Mouse (Mus musculus): ENCODE measurements around the gene Ap1m2. TPM values are rescaled to one million over a fixed set of nuclear protein-coding genes. Genes with fewer than 3 reads are reported as not detected.
"Not testable (repeated sequence)": the region's sequence is repeated elsewhere in the genome, so short reads cannot be mapped to it uniquely, and the experiment has no call there.

Ap1m2 gene
- total and polyA plus RNA-seq, 2 experiments = 0.28 to 0.55 TPM

GRCm38 (mm10) chr9:21331365-21332140, 19.4 kb upstream of the Ap1m2 start:
- H3K27ac ChIP-seq (replicated peaks; ENCODE audit: insufficient read depth, low read depth, low read length) = no peak overlapping the region
- 82% methylated on average over 12 of the region's 12 CpGs for WGBS

DNA sequence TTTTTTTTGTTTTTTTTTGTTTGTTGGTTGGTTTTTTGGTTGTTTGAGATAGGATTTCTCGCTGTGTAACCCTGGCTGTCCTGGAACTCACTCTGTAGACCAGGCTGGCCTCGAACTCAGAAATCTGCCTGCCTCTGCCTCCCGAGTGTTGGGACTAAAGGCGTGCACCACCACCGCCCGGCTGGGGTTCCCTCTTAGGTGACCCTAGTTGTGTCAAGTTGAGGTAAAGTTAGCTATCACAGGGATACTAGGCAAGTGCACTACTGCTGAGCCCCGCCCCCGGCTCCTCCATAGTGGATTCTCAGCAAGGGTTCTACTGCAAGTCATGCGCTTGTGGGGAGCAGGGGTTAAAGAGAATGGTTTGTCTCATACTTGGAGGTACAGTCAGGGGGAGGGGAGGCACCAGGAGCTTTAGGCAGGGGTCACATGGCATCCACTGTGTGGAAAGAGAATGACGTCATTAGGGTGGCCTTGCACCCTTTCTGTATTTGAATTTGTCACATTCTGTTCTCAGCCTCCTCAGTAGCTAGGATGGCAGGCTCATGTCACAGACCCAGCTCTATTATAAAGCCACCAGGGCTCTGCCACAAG, 17.7 kb upstream of the Ap1m2 start:
- Histone ChIP-seq H3K36me3 (ENCODE audit: control insufficient read depth, insufficient read depth, low read length) (no peaks in the 10 kb centered on the region), H3K27me3 (ENCODE audit: control insufficient read depth, insufficient read depth, low read length) (no peaks in the 10 kb centered on the region), H3K79me2 (ENCODE audit: control insufficient read depth, insufficient read depth, low read length) (no peaks in the 10 kb centered on the region), H3K4me3 (ENCODE audit: insufficient read depth, low read depth, low read length) (no peak overlapping the region), H3K4me1 (ENCODE audit: control insufficient read depth, insufficient read depth, low read length) (no peaks in the 10 kb centered on the region), H3K9ac (ENCODE audit: low read depth, low read length) (no peak overlapping the region), H3K27ac (replicated peaks; ENCODE audit: insufficient read depth, low read depth, low read length) (no peak overlapping the region)
- 90% methylated on average over 10 of the region's 10 CpGs for WGBS
- no peak for DNase-seq (ENCODE audit: extremely low read depth, low read depth, low spot score)
- TF ChIP-seq POLR2A (IDR thresholded peaks at IDR 0.05; ENCODE audit: extremely low read depth, insufficient read depth, low read length) (no peak), CTCF (IDR thresholded peaks at IDR 0.05; ENCODE audit: low read depth, low read length) (no peak)

More at GRCm38 (mm10) chr9:21331365-21332140, 19.4 kb upstream of the Ap1m2 start:
- H3K9ac ChIP-seq (ENCODE audit: low read depth, low read length) = no peak overlapping the region
- H3K27me3 ChIP-seq (ENCODE audit: control insufficient read depth, insufficient read depth, low read length) = no peaks in the 10 kb centered on the region
- no peaks in the 10 kb centered on the region for H3K4me1 ChIP-seq (ENCODE audit: control insufficient read depth, insufficient read depth, low read length)
- H3K79me2 ChIP-seq (ENCODE audit: control insufficient read depth, insufficient read depth, low read length) = no peaks in the 10 kb centered on the region
- no peak overlapping the region for H3K4me3 ChIP-seq (ENCODE audit: insufficient read depth, low read depth, low read length)
- no peak for TF ChIP-seq POLR2A (IDR thresholded peaks at IDR 0.05; ENCODE audit: extremely low read depth, insufficient read depth, low read length)
- TF ChIP-seq CTCF (IDR thresholded peaks at IDR 0.05; ENCODE audit: low read depth, low read length) = no peak
- H3K36me3 ChIP-seq (ENCODE audit: control insufficient read depth, insufficient read depth, low read length) = no peaks in the 10 kb centered on the region
- no peak for DNase-seq (ENCODE audit: extremely low read depth, low read depth, low spot score)

DNA sequence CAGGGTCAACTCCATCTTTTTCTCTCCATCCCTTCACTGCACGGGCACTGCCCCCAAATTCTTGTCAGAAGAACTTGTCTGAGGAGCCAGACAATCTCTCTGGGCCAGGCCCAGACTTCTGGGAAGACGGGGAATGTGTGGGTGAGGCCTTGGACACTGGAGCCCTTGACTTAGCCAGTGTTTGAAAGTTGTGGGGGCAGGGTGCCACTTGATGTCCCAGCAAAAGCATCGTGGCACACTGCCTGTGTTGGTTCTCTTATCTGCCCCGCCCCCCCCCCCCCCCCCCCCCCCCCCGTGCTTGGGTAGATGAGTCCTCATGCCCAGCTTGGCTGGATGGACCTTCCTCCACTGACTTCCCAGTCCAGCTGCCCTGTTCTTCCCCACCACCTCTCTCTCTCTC, 16.9 kb upstream of the Ap1m2 start:
- DNase-seq (ENCODE audit: extremely low read depth, low read depth, low spot score) = no peak
- H3K4me3 ChIP-seq (ENCODE audit: insufficient read depth, low read depth, low read length) = no peak overlapping the region
- H3K4me1 ChIP-seq (ENCODE audit: control insufficient read depth, insufficient read depth, low read length) = no peaks in the 10 kb centered on the region
- H3K79me2 ChIP-seq (ENCODE audit: control insufficient read depth, insufficient read depth, low read length) = no peaks in the 10 kb centered on the region
- H3K27ac ChIP-seq (replicated peaks; ENCODE audit: insufficient read depth, low read depth, low read length) = no peak overlapping the region
- 45% methylated on average over 4 of the region's 5 CpGs for WGBS
- H3K27me3 ChIP-seq (ENCODE audit: control insufficient read depth, insufficient read depth, low read length) = no peaks in the 10 kb centered on the region
- TF ChIP-seq CTCF (IDR thresholded peaks at IDR 0.05; ENCODE audit: low read depth, low read length) (no peak), POLR2A (IDR thresholded peaks at IDR 0.05; ENCODE audit: extremely low read depth, insufficient read depth, low read length) (no peak)
- H3K9ac ChIP-seq (ENCODE audit: low read depth, low read length) = no peak overlapping the region
- no peaks in the 10 kb centered on the region for H3K36me3 ChIP-seq (ENCODE audit: control insufficient read depth, insufficient read depth, low read length)

GRCm38 (mm10) chr9:21328041-21328440, 15.9 kb upstream of the Ap1m2 start:
- H3K27ac ChIP-seq (replicated peaks; ENCODE audit: insufficient read depth, low read depth, low read length) = no peak overlapping the region
- no peak overlapping the region for H3K4me3 ChIP-seq (ENCODE audit: insufficient read depth, low read depth, low read length)
- peak; percentile 12 for DNase-seq (ENCODE audit: extremely low read depth, low read depth, low spot score)

GRCm38 (mm10) chr9:21327569-21327968, 15.4 kb upstream of the Ap1m2 start:
- Histone ChIP-seq H3K4me3 (ENCODE audit: insufficient read depth, low read depth, low read length) (no peak overlapping the region), H3K27ac (replicated peaks; ENCODE audit: insufficient read depth, low read depth, low read length) (no peak overlapping the region), H3K36me3 (ENCODE audit: control insufficient read depth, insufficient read depth, low read length) (no peaks in the 10 kb centered on the region), H3K79me2 (ENCODE audit: control insufficient read depth, insufficient read depth, low read length) (no peaks in the 10 kb centered on the region), H3K4me1 (ENCODE audit: control insufficient read depth, insufficient read depth, low read length) (no peaks in the 10 kb centered on the region; the same call in 1 of the 2 replicates), H3K9ac (ENCODE audit: low read depth, low read length) (no peak overlapping the region), H3K27me3 (ENCODE audit: control insufficient read depth, insufficient read depth, low read length) (no peaks in the 10 kb centered on the region)
- DNase-seq (ENCODE audit: extremely low read depth, low read depth, low spot score) = no peak
- WGBS = 72% methylated on average over 3 of the region's 3 CpGs
- TF ChIP-seq CTCF (IDR thresholded peaks at IDR 0.05; ENCODE audit: low read depth, low read length) (no peak), POLR2A (IDR thresholded peaks at IDR 0.05; ENCODE audit: extremely low read depth, insufficient read depth, low read length) (no peak)

More at GRCm38 (mm10) chr9:21328041-21328440, 15.9 kb upstream of the Ap1m2 start:
- 75% methylated on average over 3 of the region's 3 CpGs for WGBS
- TF ChIP-seq CTCF (IDR thresholded peaks at IDR 0.05; ENCODE audit: low read depth, low read length) = no peak
- TF ChIP-seq POLR2A (IDR thresholded peaks at IDR 0.05; ENCODE audit: extremely low read depth, insufficient read depth, low read length) = no peak
- Histone ChIP-seq H3K9ac (ENCODE audit: low read depth, low read length) (no peak overlapping the region), H3K27me3 (ENCODE audit: control insufficient read depth, insufficient read depth, low read length) (no peaks in the 10 kb centered on the region), H3K79me2 (ENCODE audit: control insufficient read depth, insufficient read depth, low read length) (no peaks in the 10 kb centered on the region), H3K36me3 (ENCODE audit: control insufficient read depth, insufficient read depth, low read length) (no peaks in the 10 kb centered on the region), H3K4me1 (ENCODE audit: control insufficient read depth, insufficient read depth, low read length) (no peaks in the 10 kb centered on the region)

DNA sequence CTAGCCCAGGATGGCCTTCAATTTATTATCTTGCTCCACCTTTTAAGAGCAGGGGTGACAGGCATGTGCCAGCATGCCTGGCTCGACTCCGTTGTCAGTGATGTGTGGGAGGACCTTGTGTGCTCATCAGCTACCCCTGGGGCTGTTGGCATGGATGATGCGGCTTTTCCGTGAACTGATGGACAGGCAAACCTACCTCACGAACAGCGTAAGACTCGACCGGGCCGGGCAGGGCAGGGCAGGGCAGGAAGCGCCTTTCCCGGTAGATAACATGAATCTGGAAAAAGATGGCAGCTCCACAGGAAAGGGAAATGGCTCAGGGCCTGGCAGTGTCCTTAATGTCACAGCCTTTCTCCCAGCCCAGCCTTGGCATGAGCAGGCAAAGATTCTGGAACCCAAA, 12.1 kb upstream of the Ap1m2 start:
- no peak for DNase-seq (ENCODE audit: extremely low read depth, low read depth, low spot score)
- no peaks in the 10 kb centered on the region for H3K36me3 ChIP-seq (ENCODE audit: control insufficient read depth, insufficient read depth, low read length)
- no peaks in the 10 kb centered on the region for H3K79me2 ChIP-seq (ENCODE audit: control insufficient read depth, insufficient read depth, low read length)
- no peak overlapping the region for H3K4me3 ChIP-seq (ENCODE audit: insufficient read depth, low read depth, low read length)
- H3K27me3 ChIP-seq (ENCODE audit: control insufficient read depth, insufficient read depth, low read length) = no peaks in the 10 kb centered on the region
- H3K9ac ChIP-seq (ENCODE audit: low read depth, low read length) = no peak overlapping the region
- WGBS = 87% methylated on average over 11 of the region's 11 CpGs
- H3K27ac ChIP-seq (replicated peaks; ENCODE audit: insufficient read depth, low read depth, low read length) = no peak overlapping the region
- TF ChIP-seq POLR2A (IDR thresholded peaks at IDR 0.05; ENCODE audit: extremely low read depth, insufficient read depth, low read length) = no peak
- no peak for TF ChIP-seq CTCF (IDR thresholded peaks at IDR 0.05; ENCODE audit: low read depth, low read length)
- peaks cover 2% of the 10 kb centered on the region for H3K4me1 ChIP-seq (ENCODE audit: control insufficient read depth, insufficient read depth, low read length)

- not testable (repeated sequence) for H3K27ac ChIP-seq (replicated peaks; ENCODE audit: insufficient read depth, low read depth, low read length); DNase-seq (ENCODE audit: extremely low read depth, low read depth, low spot score); H3K27me3 ChIP-seq (ENCODE audit: control insufficient read depth, insufficient read depth, low read length); H3K4me1 ChIP-seq (ENCODE audit: control insufficient read depth, insufficient read depth, low read length); H3K79me2 ChIP-seq (ENCODE audit: control insufficient read depth, insufficient read depth, low read length); H3K36me3 ChIP-seq (ENCODE audit: control insufficient read depth, insufficient read depth, low read length); H3K9ac ChIP-seq (ENCODE audit: low read depth, low read length); H3K4me3 ChIP-seq (ENCODE audit: insufficient read depth, low read depth, low read length)
- WGBS = 78% methylated on average over 8 of the region's 8 CpGs
These were observed 10.8 kb upstream of the Ap1m2 start for GRCm38 (mm10) chr9:21322917-21323297.

Data from liver, adult 2 months (tissue).